Mouse (Mus musculus) myocyte (in vitro differentiated cells): ENCODE measurements around the gene Taf5. TPM values are rescaled to one million over a fixed set of nuclear protein-coding genes. Genes with fewer than 3 reads are reported as not detected.
A peak's percentile ranks its signal among the peaks of the same experiment; 100 is the strongest.

Experiments
- H3K27me3 ChIP-seq: one replicate; pipeline ENCODE4 v1.6.1; 2011; ENCODE audit not compliant: control insufficient read depth, insufficient read depth, insufficient read length
- H3K36me3 ChIP-seq: one replicate; pipeline ENCODE4 v1.6.1; 2011; ENCODE audit not compliant: control insufficient read depth, insufficient read depth
- H3K4me2 ChIP-seq: one replicate; pipeline ENCODE4 v1.6.1; 2011; ENCODE audit warnings: low read depth, control low read depth
- H3K4me3 ChIP-seq: one replicate; pipeline ENCODE4 v1.5.1; 2011; ENCODE audit warnings: mild to moderate bottlenecking, control low read depth, moderate library complexity
- H3K79me2 ChIP-seq: one replicate; pipeline ENCODE4 v1.6.1; 2011; ENCODE audit not compliant: control insufficient read depth, insufficient read depth
- H3ac ChIP-seq: one replicate; pipeline ENCODE4 v1.6.1; 2011; ENCODE audit not compliant: control insufficient read depth, insufficient read length
- CEBPB ChIP-seq: IDR thresholded peaks from 2 replicates; pipeline ENCODE4 v1.6.1; 2011; ENCODE audit warnings: mild to moderate bottlenecking, moderate library complexity; ENCODE audit not compliant: poor library complexity, insufficient read depth, severe bottlenecking
- E2F4 ChIP-seq: IDR thresholded peaks from one replicate; pipeline ENCODE4 v1.6.1; 2011; ENCODE audit warnings: mild to moderate bottlenecking, control low read depth, moderate library complexity; ENCODE audit not compliant: insufficient read depth
- MAX ChIP-seq: IDR thresholded peaks from one replicate; pipeline ENCODE4 v1.6.1; 2011; ENCODE audit warnings: low read depth, mild to moderate bottlenecking, control low read depth
- MYOD1 ChIP-seq, 3 experiments: IDR thresholded peaks; one replicate each; pipeline ENCODE4 v1.6.1; 2011; ENCODE audit warnings: control low read depth in 2 of 3, low read depth in 2 of 3, mild to moderate bottlenecking in 2 of 3, moderate library complexity in 1 of 3; ENCODE audit not compliant: insufficient read length in 2 of 3, control insufficient read depth in 1 of 3
- MYOG ChIP-seq, 3 experiments: IDR thresholded peaks; one replicate each; pipeline ENCODE4 v1.6.1; 2011; ENCODE audit warnings: control low read depth in 2 of 3, low read depth in 2 of 3, mild to moderate bottlenecking in 2 of 3; ENCODE audit not compliant: insufficient read length in 2 of 3, control insufficient read depth in 1 of 3, insufficient read depth in 1 of 3
- POLR2A ChIP-seq: IDR thresholded peaks from one replicate; pipeline ENCODE4 v1.6.1; 2011; ENCODE audit warnings: low read depth, mild to moderate bottlenecking, control low read depth, moderate library complexity; ENCODE audit not compliant: insufficient read length
- POLR2AphosphoS2 ChIP-seq: IDR thresholded peaks from one replicate; pipeline ENCODE4 v1.6.1; 2011; ENCODE audit warnings: low read depth, control low read depth; ENCODE audit not compliant: insufficient read length
- REST ChIP-seq: IDR thresholded peaks from one replicate; pipeline ENCODE4 v1.6.1; 2011; ENCODE audit warnings: mild to moderate bottlenecking, control low read depth, moderate library complexity; ENCODE audit not compliant: insufficient read depth, insufficient read length
- SRF ChIP-seq: IDR thresholded peaks from one replicate; pipeline ENCODE4 v1.6.1; 2011; ENCODE audit warnings: low read depth; ENCODE audit not compliant: control insufficient read depth, insufficient read length
- TCF12 ChIP-seq: IDR thresholded peaks from one replicate; pipeline ENCODE4 v1.6.1; 2011; ENCODE audit warnings: mild to moderate bottlenecking, control low read depth; ENCODE audit not compliant: poor library complexity, insufficient read depth, severe bottlenecking
- TCF3 ChIP-seq: IDR thresholded peaks from one replicate; pipeline ENCODE4 v1.6.1; 2011; ENCODE audit warnings: low read depth, control low read depth; ENCODE audit not compliant: insufficient read length
- USF1 ChIP-seq: IDR thresholded peaks from one replicate; pipeline ENCODE4 v1.6.1; 2011; ENCODE audit warnings: low read depth, mild to moderate bottlenecking, control low read depth, moderate library complexity
- polyA plus RNA-seq: library from polyadenylated mRNA; unstranded; fragments of >200 nt; fragmentation: generic; extraction: Trizol; gene quantifications from one replicate; pipeline ENCODE4 v1.2.1, GENCODE M21; 2012; ENCODE audit warnings: missing spikeins

Gene Taf5
- polyA plus RNA-seq, 1 experiment = 2.5 TPM

- Histone ChIP-seq H3K36me3 (no peaks in the 10 kb centered on the region), H3K79me2 (peaks cover 10% of the 10 kb centered on the region), H3K4me3 (peak overlapping the region; percentile 50), H3ac (peak overlapping the region; percentile 47), H3K27me3 (no peaks in the 10 kb centered on the region), H3K4me2 (peak overlapping the region; percentile 94)
- TF ChIP-seq REST (no peak), MYOD1 (IDR thresholded peaks at IDR 0.05; ENCODE audit: control insufficient read depth in 1 of 3, insufficient read length in 2 of 3, low read depth in 2 of 3) (no peak), USF1 (no peak), CEBPB (no peak), TCF12 (no peak), MYOG (IDR thresholded peaks at IDR 0.05; ENCODE audit: control insufficient read depth in 1 of 3, insufficient read depth in 1 of 3, insufficient read length in 2 of 3, low read depth in 2 of 3) (no peak)
Measured at GRCm38 (mm10) chr19:47049840-47050239, 17.7 kb upstream of the Taf5 start.

DNA sequence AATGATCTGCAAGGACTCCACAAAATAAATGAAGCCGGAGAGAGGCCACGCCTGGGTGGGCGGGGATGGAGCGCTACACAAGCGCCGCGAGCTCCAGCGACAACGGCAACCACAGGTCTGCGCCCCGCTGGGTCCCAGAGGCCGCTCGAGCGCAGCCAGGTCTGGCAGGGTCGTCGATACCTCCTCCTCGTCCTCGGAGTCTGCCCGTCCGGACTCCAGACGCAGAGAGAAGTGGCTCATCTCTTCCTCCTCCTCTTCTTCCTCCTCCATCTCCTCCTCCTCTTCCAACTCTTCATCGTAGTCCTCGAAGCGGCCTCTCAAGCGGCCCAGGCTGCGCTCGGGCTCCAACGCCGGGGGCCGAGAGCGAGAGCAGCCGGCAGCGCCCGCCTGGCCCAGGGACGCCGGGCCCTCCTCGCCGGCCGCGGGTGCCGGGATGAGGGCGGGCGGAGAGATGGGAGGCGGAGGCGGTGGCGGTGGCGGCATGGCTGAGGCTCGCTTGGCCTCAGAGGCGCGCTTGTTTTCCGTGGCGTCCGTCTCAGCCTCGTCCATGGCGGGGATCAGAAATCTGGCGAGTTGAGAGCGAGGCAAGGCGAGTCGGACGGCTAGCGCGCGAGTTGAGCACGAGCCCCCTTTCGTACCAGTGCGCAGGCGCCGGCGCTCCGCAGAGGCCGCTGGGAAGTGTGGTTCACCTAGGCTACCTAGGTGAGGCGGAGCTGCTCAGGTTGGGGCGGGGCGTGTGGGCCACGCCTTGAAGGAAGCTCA lies 17.1 kb upstream of the Taf5 start, which contains the start of gene Pcgf6:
Pcgf6 (minus strand) TSS at position 636 of the 762 bp plus-strand sequence.
- no peaks in the 10 kb centered on the region for H3K27me3 ChIP-seq
- TF ChIP-seq POLR2A = peak; percentile 81
- no peak for TF ChIP-seq MAX
- TF ChIP-seq REST = no peak
- peak; percentile 4 for TF ChIP-seq USF1
- peak; percentile 80 for TF ChIP-seq POLR2AphosphoS2
- TF ChIP-seq E2F4 = no peak
- TF ChIP-seq TCF3 = no peak
- no peak for TF ChIP-seq TCF12
- H3K4me3 ChIP-seq = peak within 1 kb of the TSS; percentile 50
- H3ac ChIP-seq = peak within 1 kb of the TSS; percentile 47
- peaks cover 10% of the 10 kb centered on the region for H3K79me2 ChIP-seq
- no peaks in the 10 kb centered on the region for H3K36me3 ChIP-seq
- peak within 1 kb of the TSS; percentile 94 for H3K4me2 ChIP-seq

DNA sequence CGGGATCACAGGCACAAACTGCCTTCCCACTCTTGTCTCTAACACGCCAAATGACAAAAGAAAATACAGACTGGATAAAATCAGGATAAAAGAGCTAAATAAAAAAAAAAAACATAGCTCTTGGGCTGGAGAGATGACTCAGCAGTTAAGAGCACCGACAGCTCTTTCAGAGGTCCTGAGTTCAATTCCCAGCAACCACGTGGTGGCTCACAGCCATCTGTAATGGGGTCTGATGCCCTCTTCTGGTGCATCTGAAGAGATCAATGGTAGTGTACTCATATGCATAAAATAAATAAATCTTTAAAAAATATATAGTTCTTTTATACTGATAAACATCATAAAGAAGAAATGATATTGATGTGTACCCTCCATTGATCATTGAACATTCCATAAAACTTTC lies 14.6 kb upstream of the Taf5 start:
- no peaks in the 10 kb centered on the region for H3K36me3 ChIP-seq
- peaks cover 10% of the 10 kb centered on the region for H3K79me2 ChIP-seq
- no peak overlapping the region for H3K4me2 ChIP-seq
- H3K4me3 ChIP-seq = no peak overlapping the region
- H3ac ChIP-seq = no peak overlapping the region
- H3K27me3 ChIP-seq = no peaks in the 10 kb centered on the region
- no peak for TF ChIP-seq SRF
- TF ChIP-seq REST = no peak
- no peak for TF ChIP-seq POLR2AphosphoS2
- no peak for TF ChIP-seq TCF3
- no peak for TF ChIP-seq MYOG (IDR thresholded peaks at IDR 0.05; ENCODE audit: control insufficient read depth in 1 of 3, insufficient read depth in 1 of 3, insufficient read length in 2 of 3, low read depth in 2 of 3)
- TF ChIP-seq MAX = no peak
- TF ChIP-seq TCF12 = no peak
- TF ChIP-seq MYOD1 (IDR thresholded peaks at IDR 0.05; ENCODE audit: control insufficient read depth in 1 of 3, insufficient read length in 2 of 3, low read depth in 2 of 3) = no peak

DNA sequence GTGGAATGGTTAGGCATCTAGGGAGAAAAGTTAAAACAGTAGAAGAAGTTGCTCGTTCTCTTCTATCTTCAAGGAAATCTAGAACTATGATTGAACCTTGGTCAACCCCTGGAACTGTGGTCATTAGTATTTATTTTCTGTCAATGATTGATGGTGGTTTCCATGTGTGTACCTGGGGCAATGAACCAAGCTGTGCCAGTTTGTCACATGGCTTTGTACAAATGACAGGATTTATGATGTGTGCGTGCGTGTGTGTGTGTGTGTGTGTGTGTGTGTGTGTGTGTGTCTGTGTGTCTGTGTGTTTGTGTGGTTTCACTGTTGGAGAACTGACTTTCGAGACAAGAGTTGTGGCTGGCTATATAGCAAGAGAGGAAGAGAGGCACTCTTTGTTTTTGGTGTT lies 14.1 kb upstream of the Taf5 start:
- Histone ChIP-seq H3K27me3 (no peaks in the 10 kb centered on the region), H3K36me3 (no peaks in the 10 kb centered on the region), H3K4me3 (no peak overlapping the region), H3ac (no peak overlapping the region), H3K79me2 (peaks cover 10% of the 10 kb centered on the region), H3K4me2 (no peak overlapping the region)
- TF ChIP-seq SRF (no peak), E2F4 (no peak), MYOD1 (IDR thresholded peaks at IDR 0.05; ENCODE audit: control insufficient read depth in 1 of 3, insufficient read length in 2 of 3, low read depth in 2 of 3) (no peak), REST (no peak), POLR2AphosphoS2 (no peak), USF1 (no peak), MYOG (IDR thresholded peaks at IDR 0.05; ENCODE audit: control insufficient read depth in 1 of 3, insufficient read depth in 1 of 3, insufficient read length in 2 of 3, low read depth in 2 of 3) (no peak), MAX (no peak), TCF3 (no peak), TCF12 (no peak), CEBPB (no peak), POLR2A (no peak)

GRCm38 (mm10) chr19:47057684-47058083 lies 9.9 kb upstream of the Taf5 start:
- Histone ChIP-seq H3K4me3 (no peak overlapping the region), H3K36me3 (no peaks in the 10 kb centered on the region), H3K79me2 (no peaks in the 10 kb centered on the region), H3K27me3 (no peaks in the 10 kb centered on the region), H3ac (no peak overlapping the region), H3K4me2 (no peak overlapping the region)
- no peak for TF ChIP-seq E2F4
- TF ChIP-seq MAX = no peak
- no peak for TF ChIP-seq REST
- TF ChIP-seq POLR2A = no peak
- TF ChIP-seq MYOD1 (IDR thresholded peaks at IDR 0.05; ENCODE audit: control insufficient read depth in 1 of 3, insufficient read length in 2 of 3, low read depth in 2 of 3) = no peak
- no peak for TF ChIP-seq TCF3
- TF ChIP-seq TCF12 = no peak
- no peak for TF ChIP-seq SRF
- no peak for TF ChIP-seq POLR2AphosphoS2
- no peak for TF ChIP-seq MYOG (IDR thresholded peaks at IDR 0.05; ENCODE audit: control insufficient read depth in 1 of 3, insufficient read depth in 1 of 3, insufficient read length in 2 of 3, low read depth in 2 of 3)
- TF ChIP-seq USF1 = no peak
